Mouse (Mus musculus): ENCODE measurements around the gene Dll3.

- TF ChIP-seq CTCF (IDR thresholded peaks at IDR 0.05; ENCODE audit: extremely low read depth, insufficient read length, insufficient replicate concordance, low read depth, low read length) (no peak), POLR2A (IDR thresholded peaks at IDR 0.05; ENCODE audit: low read depth, low read length) (no peak)
Observed at GRCm38 (mm10) chr7:28290638-28291590, 11.1 kb downstream of the Dll3 start, which contains the start of gene Selenov.
